Mouse (Mus musculus) kidney, embryonic 14.5 days (tissue): ENCODE measurements around the gene Pou2f2. TPM values are rescaled to one million over a fixed set of nuclear protein-coding genes. Genes with fewer than 3 reads are reported as not detected.

Experiments used
- ATAC-seq: fragments of 200-750 bp; cut with Nextera tagmentation; 2 replicates; pipeline ENCODE4 v1.8.0; 2017; ENCODE audit warnings: moderate number of reproducible peaks, mild to moderate bottlenecking, moderate TSS enrichment, moderate library complexity; ENCODE audit not compliant: low FRiP score, low TSS enrichment
- H3K27ac ChIP-seq: fragments of 300-500 bp; sonication (generic); 2 replicates; pipeline ENCODE4 v1.5.1; 2014; ENCODE audit warnings: low read depth, mild to moderate bottlenecking, low read length, moderate library complexity, mixed read lengths
- H3K27me3 ChIP-seq: fragments of 300-500 bp; sonication (generic); 2 replicates; pipeline ENCODE4 v1.6.1; 2014; ENCODE audit warnings: mild to moderate bottlenecking, low read length; ENCODE audit not compliant: control insufficient read depth, insufficient read depth
- H3K36me3 ChIP-seq: fragments of 300-500 bp; sonication (generic); 2 replicates; pipeline ENCODE4 v1.6.1; 2014; ENCODE audit warnings: low read length, mixed read lengths; ENCODE audit not compliant: control insufficient read depth, insufficient read depth
- H3K4me1 ChIP-seq: fragments of 300-500 bp; sonication (generic); 2 replicates; pipeline ENCODE4 v1.6.1; 2014; ENCODE audit warnings: low read length, mixed read lengths; ENCODE audit not compliant: control insufficient read depth, insufficient read depth
- H3K4me2 ChIP-seq: fragments of 300-500 bp; sonication (generic); replicated peaks from 2 replicates; pipeline ENCODE4 v1.6.1; 2014; ENCODE audit warnings: low read depth, mild to moderate bottlenecking, low read length
- H3K4me3 ChIP-seq: fragments of 300-500 bp; sonication (generic); 2 replicates; pipeline ENCODE4 v1.5.1; 2014; ENCODE audit warnings: mild to moderate bottlenecking, low read length
- H3K9ac ChIP-seq: fragments of 300-500 bp; sonication (generic); 2 replicates; pipeline ENCODE4 v1.6.1; 2014; ENCODE audit warnings: low read depth, mild to moderate bottlenecking, low read length, moderate library complexity
- H3K9me3 ChIP-seq: fragments of 300-500 bp; sonication (generic); 2 replicates; pipeline ENCODE4 v1.6.1; 2016; ENCODE audit warnings: low read length; ENCODE audit not compliant: control insufficient read depth
- WGBS: fragments of 180-500 bp; shearing (Covaris S2); extraction: QIAGEN DNeasy Blood & Tissue Kit; methylation state at CpG from one replicate; pipeline ENCODE4 v1.1.7; 2014; 5-methylcytosine and 5-hydroxymethylcytosine counted together
- polyA plus RNA-seq: library from polyadenylated mRNA; unstranded; fragments of >200 nt; fragmentation: Nextera tagmentation; extraction: Ambion mirVana; gene quantifications from 2 replicates; pipeline ENCODE4 v1.2.1, GENCODE M21; 2014

The Pou2f2 gene
- polyA plus RNA-seq, 1 experiment from 2014 or later, result 0.39 TPM

DNA sequence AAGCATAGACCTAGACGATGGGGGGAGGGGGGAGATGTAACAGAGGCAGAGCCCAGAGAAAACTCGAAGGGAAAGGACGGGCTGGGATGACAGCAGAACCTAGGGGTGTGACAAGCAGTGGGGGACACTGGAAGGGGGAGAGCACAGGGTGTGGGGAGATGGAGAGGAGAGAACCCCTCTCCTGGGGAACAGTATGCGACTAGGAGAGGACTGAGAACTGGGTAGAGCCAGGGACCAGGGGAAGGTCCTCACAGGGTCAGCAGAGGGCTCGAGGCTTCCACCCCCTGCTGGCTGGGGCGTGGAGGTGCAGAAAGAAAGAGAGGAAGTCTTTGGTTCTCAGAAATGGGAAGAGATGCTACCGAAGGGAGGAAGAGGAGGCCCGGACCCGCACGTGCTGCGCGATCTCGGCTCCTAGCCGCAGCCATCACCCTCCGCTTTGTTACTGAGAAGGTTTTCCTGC lies 1.8 kb upstream of the Pou2f2 start:
- ATAC-seq, result peak; percentile 32; the same call in 1 of the 2 replicates
- WGBS, result 0% methylated on average over 13 of the region's 15 CpGs
- no peak overlapping the region; the same call in 1 of the 2 replicates for H3K4me3 ChIP-seq
- H3K4me1 ChIP-seq, result 0 out of 2 replicates have a peak, but pooled peaks cover 3% of the 10 kb centered on the region
- no peaks in the 10 kb centered on the region for H3K36me3 ChIP-seq
- H3K27me3 ChIP-seq, result peaks cover 68% of the 10 kb centered on the region
- no peaks in the 10 kb centered on the region for H3K9me3 ChIP-seq
- H3K4me2 ChIP-seq, result no peak overlapping the region; the same call in 1 of the 2 replicates
- no peak overlapping the region for H3K9ac ChIP-seq
- H3K27ac ChIP-seq, result no peak overlapping the region

DNA sequence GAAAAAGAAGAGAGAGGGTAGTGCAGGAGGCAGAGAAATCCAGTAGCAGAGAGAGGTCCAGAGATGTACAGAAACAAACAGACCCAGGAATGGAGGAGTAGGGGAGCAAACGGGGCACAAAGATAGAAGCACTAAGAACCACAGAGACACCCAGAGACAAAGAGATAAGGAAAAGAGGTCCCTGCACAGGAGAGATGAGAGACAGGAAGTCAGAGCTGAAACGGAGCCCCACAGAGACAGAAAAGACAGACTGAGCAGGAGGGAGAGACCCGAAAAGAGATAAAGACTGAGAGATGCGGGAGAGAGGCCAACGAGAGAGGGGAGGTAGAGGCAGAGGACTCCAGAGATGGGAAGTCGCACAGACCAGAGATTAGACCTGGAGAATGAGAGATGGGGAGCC lies 986 bp upstream of the Pou2f2 start:
- H3K36me3 ChIP-seq, result no peaks in the 10 kb centered on the region
- H3K4me2 ChIP-seq, result no peak overlapping the region
- no peak overlapping the region for H3K9ac ChIP-seq
- no peak for ATAC-seq
- 0 out of 2 replicates have a peak, but pooled peaks cover 3% of the 10 kb centered on the region for H3K4me1 ChIP-seq
- H3K9me3 ChIP-seq, result no peaks in the 10 kb centered on the region
- H3K27me3 ChIP-seq, result peaks cover 72% of the 10 kb centered on the region
- whole genome bisulfite sequencing, result 4% methylated on average over 6 of the region's 6 CpGs
- H3K27ac ChIP-seq, result no peak overlapping the region
- H3K4me3 ChIP-seq, result no peak overlapping the region

DNA sequence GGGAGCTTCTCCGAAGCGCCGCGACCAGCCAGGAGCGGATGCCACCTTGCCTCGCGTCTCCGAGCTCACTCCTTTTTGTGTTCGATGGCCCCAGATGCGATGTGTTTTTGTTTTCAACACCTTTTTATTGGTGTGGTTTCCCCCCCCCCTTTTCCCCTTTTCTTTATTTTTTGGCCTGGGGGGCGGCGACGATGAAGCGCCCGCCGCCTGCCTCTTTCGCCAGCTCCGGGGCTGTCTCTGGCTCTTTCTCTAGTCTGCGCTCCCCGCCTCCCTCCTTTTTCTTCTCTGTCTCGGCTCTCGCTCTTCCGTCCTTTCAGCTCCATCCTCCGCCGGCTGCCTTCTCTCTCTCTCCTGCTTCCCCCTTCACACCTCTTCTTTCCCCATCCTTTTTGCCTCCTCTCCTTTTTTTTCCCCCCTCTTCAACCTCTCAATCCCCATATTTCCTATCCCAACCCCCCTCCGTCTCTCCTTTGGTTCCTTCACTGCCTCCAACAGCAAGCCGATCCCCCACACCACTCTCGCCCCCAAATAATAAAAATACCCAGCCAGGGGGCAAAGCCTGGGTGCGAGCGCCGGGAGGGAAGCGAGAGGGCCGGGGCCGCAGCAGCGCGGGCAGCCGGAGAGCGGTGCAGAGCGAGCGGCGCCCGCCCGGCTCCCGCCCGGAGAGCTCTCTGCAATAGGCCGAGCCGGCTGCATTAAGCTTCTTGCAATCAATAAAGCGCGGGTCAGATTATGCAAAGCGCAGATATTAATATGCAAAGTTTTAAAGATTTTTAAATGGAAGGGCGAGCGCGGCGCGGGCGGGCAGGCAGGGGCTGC lies 530 bp downstream of the Pou2f2 start:
- 0 out of 2 replicates have a peak, but pooled peaks cover 3% of the 10 kb centered on the region for H3K4me1 ChIP-seq
- H3K36me3 ChIP-seq, result no peaks in the 10 kb centered on the region
- H3K4me2 ChIP-seq, result peak overlapping the region; percentile 87
- H3K27me3 ChIP-seq, result peaks cover 69% of the 10 kb centered on the region
- WGBS, result 2% methylated on average over 55 of the region's 56 CpGs
- ATAC-seq, result peak; percentile 66; the same call in 1 of the 2 replicates
- H3K27ac ChIP-seq, result no peak overlapping the region
- no peaks in the 10 kb centered on the region for H3K9me3 ChIP-seq
- H3K4me3 ChIP-seq, result peak overlapping the region; percentile 52
- peak overlapping the region; percentile 9; the same call in 1 of the 2 replicates for H3K9ac ChIP-seq

DNA sequence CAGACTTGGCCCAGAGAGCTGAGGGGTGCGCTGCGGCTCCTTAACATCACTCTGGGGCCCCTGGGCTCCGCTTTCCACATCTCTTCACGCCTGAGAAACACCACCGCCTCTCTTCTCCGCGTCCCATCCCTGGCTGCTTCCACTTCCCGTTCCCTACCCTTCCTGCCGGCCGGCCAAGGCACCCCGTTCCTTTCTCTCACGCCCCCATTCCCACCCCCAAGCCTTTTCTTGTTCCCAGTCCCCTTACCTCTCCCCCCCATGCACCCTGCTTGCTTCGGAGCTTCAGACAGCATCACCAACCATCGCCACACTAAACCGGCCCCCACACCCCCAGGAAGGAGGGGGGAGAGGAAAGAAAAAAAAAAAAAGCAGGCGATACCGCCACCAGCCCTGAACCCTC lies 1.2 kb downstream of the Pou2f2 start:
- Histone ChIP-seq H3K9ac (no peak overlapping the region), H3K27me3 (peaks cover 69% of the 10 kb centered on the region), H3K36me3 (no peaks in the 10 kb centered on the region), H3K4me2 (peak overlapping the region; percentile 87; the same call in 1 of the 2 replicates), H3K9me3 (no peaks in the 10 kb centered on the region), H3K4me3 (peak overlapping the region; percentile 52), H3K4me1 (0 out of 2 replicates have a peak, but pooled peaks cover 3% of the 10 kb centered on the region), H3K27ac (no peak overlapping the region)
- ATAC-seq, result no peak
- WGBS, result 2% methylated on average over 17 of the region's 17 CpGs

GRCm38 (mm10) chr7:25174343-25174742 lies 5.2 kb downstream of the Pou2f2 start:
- no peaks in the 10 kb centered on the region for H3K9me3 ChIP-seq
- no peak for ATAC-seq

GRCm38 (mm10) chr7:25172669-25173068 lies 6.9 kb downstream of the Pou2f2 start:
- Histone ChIP-seq H3K9me3 (no peaks in the 10 kb centered on the region), H3K4me1 (no peaks in the 10 kb centered on the region), H3K4me2 (no peak overlapping the region), H3K4me3 (no peak overlapping the region), H3K36me3 (no peaks in the 10 kb centered on the region), H3K9ac (no peak overlapping the region), H3K27ac (no peak overlapping the region), H3K27me3 (peaks cover 17% of the 10 kb centered on the region)
- ATAC-seq, result no peak
- 25% methylated on average over 5 of the region's 5 CpGs for WGBS

More at GRCm38 (mm10) chr7:25174343-25174742, 5.2 kb downstream of the Pou2f2 start:
- no peaks in the 10 kb centered on the region for H3K36me3 ChIP-seq
- no peak overlapping the region for H3K4me2 ChIP-seq
- 71% methylated on average over 11 of the region's 11 CpGs for WGBS
- no peak overlapping the region for H3K4me3 ChIP-seq
- H3K27ac ChIP-seq, result no peak overlapping the region
- no peaks in the 10 kb centered on the region for H3K4me1 ChIP-seq
- no peak overlapping the region for H3K9ac ChIP-seq
- H3K27me3 ChIP-seq, result peaks cover 33% of the 10 kb centered on the region

DNA sequence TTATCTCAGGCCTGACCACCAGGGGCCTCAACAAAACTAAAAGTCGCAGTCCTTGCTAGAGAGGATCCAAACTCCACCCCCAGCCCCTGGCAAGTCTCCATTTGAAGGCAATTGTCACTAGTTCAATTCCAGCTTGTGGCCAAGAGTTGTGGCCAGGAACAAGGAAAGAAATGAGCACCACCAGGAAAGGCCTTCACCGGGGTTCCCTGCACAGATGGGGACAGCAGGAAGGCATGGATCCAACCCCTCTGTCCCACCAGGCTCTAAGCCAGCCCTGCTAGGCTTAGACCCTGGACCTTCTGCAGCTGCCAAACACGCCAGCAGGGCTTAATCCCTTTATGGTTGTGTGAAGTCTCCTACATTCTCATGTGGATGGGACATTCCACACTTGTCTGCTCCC lies 8.9 kb downstream of the Pou2f2 start:
- Histone ChIP-seq H3K9ac (no peak overlapping the region), H3K4me2 (no peak overlapping the region), H3K36me3 (no peaks in the 10 kb centered on the region), H3K4me3 (no peak overlapping the region), H3K4me1 (no peaks in the 10 kb centered on the region), H3K27me3 (no peaks in the 10 kb centered on the region), H3K9me3 (no peaks in the 10 kb centered on the region), H3K27ac (no peak overlapping the region)
- WGBS, result 38% methylated on average over 3 of the region's 3 CpGs
- ATAC-seq, result no peak

DNA sequence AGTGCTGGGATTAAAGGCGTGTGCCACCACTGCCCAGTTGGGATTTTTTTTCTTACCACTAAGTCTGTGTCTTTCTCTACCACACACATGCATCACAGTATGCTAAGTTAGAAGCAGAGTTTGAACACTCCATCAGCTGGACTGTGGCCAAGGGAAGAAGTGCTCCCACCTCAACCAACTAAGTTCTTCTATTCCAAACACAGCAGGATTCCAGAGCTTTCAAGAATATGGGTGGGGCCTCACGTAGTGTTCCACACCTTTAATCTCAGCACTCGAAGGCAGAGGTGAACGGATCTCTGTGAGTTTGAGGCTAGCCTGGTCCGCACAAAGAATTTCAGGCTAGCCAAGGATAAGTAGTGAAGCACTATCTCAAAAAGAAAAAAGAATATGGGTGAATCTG lies 13.4 kb downstream of the Pou2f2 start:
- H3K27me3 ChIP-seq, result no peaks in the 10 kb centered on the region

GRCm38 (mm10) chr7:25156158-25156648 lies 23.3 kb downstream of the Pou2f2 start:
- WGBS, result 38% methylated on average over 14 of the region's 14 CpGs
- no peak for ATAC-seq
- Histone ChIP-seq H3K4me3 (no peak overlapping the region), H3K36me3 (no peaks in the 10 kb centered on the region), H3K4me2 (no peak overlapping the region), H3K4me1 (peaks cover 28% of the 10 kb centered on the region), H3K27ac (no peak overlapping the region), H3K9me3 (no peaks in the 10 kb centered on the region), H3K27me3 (no peaks in the 10 kb centered on the region), H3K9ac (no peak overlapping the region)

More for the DNA sequence above, 13.4 kb downstream of the Pou2f2 start:
- no peak overlapping the region for H3K4me3 ChIP-seq
- no peak for ATAC-seq
- H3K4me1 ChIP-seq, result no peaks in the 10 kb centered on the region
- H3K9me3 ChIP-seq, result no peaks in the 10 kb centered on the region
- H3K4me2 ChIP-seq, result no peak overlapping the region
- H3K9ac ChIP-seq, result no peak overlapping the region
- H3K27ac ChIP-seq, result no peak overlapping the region
- WGBS, result 89% methylated on average over 5 of the region's 5 CpGs
- no peaks in the 10 kb centered on the region for H3K36me3 ChIP-seq
